Mouse (Mus musculus) urinary bladder, postnatal 4 days (tissue): ENCODE results near the gene 2010109A12Rik.

Experiments
- DNase-seq, 2 experiments: peaks; one replicate each; pipeline ENCODE4 v3.0.0; 2021 to 2022; ENCODE audit warnings: low spot score in 2 of 2

The 2010109A12Rik gene

GRCm38 (mm10) chr5:93229527-93229926 lies 23.2 kb downstream of the 2010109A12Rik start:
- DNase-seq, result no peak

- no peak for DNase-seq
Measured at GRCm38 (mm10) chr5:93231721-93232120, 25.4 kb downstream of the 2010109A12Rik start.

GRCm38 (mm10) chr5:93232838-93233237 lies 26.5 kb downstream of the 2010109A12Rik start:
- DNase-seq, result no peak

- DNase-seq, result no peak
Measured at GRCm38 (mm10) chr5:93234130-93234529, 27.8 kb downstream of the 2010109A12Rik start.

- no peak for DNase-seq
Measured at GRCm38 (mm10) chr5:93234605-93235004, 28.3 kb downstream of the 2010109A12Rik start.

GRCm38 (mm10) chr5:93235888-93236287 lies 29.6 kb downstream of the 2010109A12Rik start:
- DNase-seq, result no peak

GRCm38 (mm10) chr5:93236541-93236940 lies 30.2 kb downstream of the 2010109A12Rik start:
- no peak for DNase-seq

- DNase-seq, result no peak
Measured at GRCm38 (mm10) chr5:93239590-93240544, 33.5 kb downstream of the 2010109A12Rik start.

GRCm38 (mm10) chr5:93245280-93245679 lies 39.0 kb downstream of the 2010109A12Rik start:
- DNase-seq, result no peak

GRCm38 (mm10) chr5:93249940-93250578 lies 43.7 kb downstream of the 2010109A12Rik start:
- no peak for DNase-seq

GRCm38 (mm10) chr5:93251001-93251760 lies 44.9 kb downstream of the 2010109A12Rik start:
- no peak for DNase-seq

- no peak for DNase-seq
Measured at GRCm38 (mm10) chr5:93255759-93256265, 49.5 kb downstream of the 2010109A12Rik start.

GRCm38 (mm10) chr5:93256820-93257405 lies 50.6 kb downstream of the 2010109A12Rik start:
- no peak for DNase-seq

- DNase-seq, result no peak
Measured at GRCm38 (mm10) chr5:93259349-93259748, 53.0 kb downstream of the 2010109A12Rik start.

- DNase-seq, result no peak
Measured at GRCm38 (mm10) chr5:93260983-93261382, 54.7 kb downstream of the 2010109A12Rik start.

- DNase-seq, result no peak
Measured at GRCm38 (mm10) chr5:93262751-93263150, 56.4 kb downstream of the 2010109A12Rik start.
